Mouse (Mus musculus) CH12.LX (cell line): Measurements from ENCODE around the gene Atxn3. TPM values are rescaled to one million over a fixed set of nuclear protein-coding genes. Genes with fewer than 3 reads are reported as not detected.

Experiments used
- DNase-seq: peaks from one replicate; pipeline ENCODE4 v3.0.0-alpha.2; 2013; ENCODE audit errors: extremely low read depth
- H3K27ac ChIP-seq: 2 replicates; pipeline ENCODE4 v1.5.1; 2012; ENCODE audit warnings: low read depth, mild to moderate bottlenecking, control low read depth, moderate library complexity; ENCODE audit not compliant: insufficient read depth
- H3K27me3 ChIP-seq: replicated peaks from 2 replicates; pipeline ENCODE3; 2012; ENCODE audit warnings: inconsistent platforms
- H3K36me3 ChIP-seq, 2 experiments: replicated peaks in 1 of 2; 2 replicates each; pipeline versions ENCODE3 to v1.6.1; 2012; ENCODE audit warnings: inconsistent platforms in 1 of 2, low read length in 1 of 2, mild to moderate bottlenecking in 1 of 2, mixed read lengths in 1 of 2, moderate library complexity in 1 of 2; ENCODE audit not compliant: control insufficient read depth in 1 of 2, insufficient read depth in 1 of 2
- H3K4me1 ChIP-seq, 2 experiments: 2 replicates each; pipeline ENCODE4 v1.6.1; 2012; ENCODE audit warnings: inconsistent platforms in 1 of 2, moderate library complexity in 1 of 2; ENCODE audit not compliant: insufficient read depth in 2 of 2, control insufficient read depth in 1 of 2
- H3K4me2 ChIP-seq: 2 replicates; pipeline ENCODE4 v1.6.1; 2012; ENCODE audit warnings: low read depth, mild to moderate bottlenecking, control low read depth; ENCODE audit not compliant: poor library complexity, insufficient read depth, severe bottlenecking
- H3K4me3 ChIP-seq, 3 experiments: fragments of 150-350 bp in 1 of 3; sonication (generic) in 1 of 3; replicated peaks in 1 of 3; 2 replicates each; pipeline versions ENCODE3 to v1.5.1; 2011 to 2012; ENCODE audit warnings: low read depth in 2 of 3, low read length in 2 of 3, mild to moderate bottlenecking in 2 of 3, moderate library complexity in 2 of 3, control low read depth in 1 of 3, improper control_type of control experiment in 1 of 3, inconsistent platforms in 1 of 3, mixed read lengths in 1 of 3; ENCODE audit not compliant: poor library complexity in 1 of 3
- H3K79me2 ChIP-seq: replicated peaks from 2 replicates; pipeline ENCODE4 v1.6.1; 2012; ENCODE audit warnings: mild to moderate bottlenecking, moderate library complexity; ENCODE audit not compliant: control insufficient read depth, poor library complexity, insufficient read depth, severe bottlenecking; ENCODE audit errors: extremely low read depth
- H3K9ac ChIP-seq: 2 replicates; pipeline ENCODE4 v1.6.1; 2012; ENCODE audit warnings: low read depth, mild to moderate bottlenecking, control low read depth, moderate library complexity; ENCODE audit not compliant: insufficient read depth
- H3K9me3 ChIP-seq: replicated peaks from 2 replicates; pipeline ENCODE3; 2012; ENCODE audit warnings: low read length, inconsistent platforms, mixed read lengths
- CHD1 ChIP-seq: IDR thresholded peaks from 2 replicates; pipeline ENCODE4 v1.6.1; 2012; ENCODE audit warnings: low read depth, low read length, improper control_type of control experiment, inconsistent platforms
- E2F4 ChIP-seq: IDR thresholded peaks from 2 replicates; pipeline ENCODE4 v1.6.1; 2011; ENCODE audit warnings: low read depth, low read length, improper control_type of control experiment; ENCODE audit not compliant: insufficient replicate concordance
- EP300 ChIP-seq: IDR thresholded peaks from 2 replicates; pipeline ENCODE4 v1.6.1; 2011; ENCODE audit warnings: low read length, improper control_type of control experiment
- HCFC1 ChIP-seq: IDR thresholded peaks from 2 replicates; pipeline ENCODE4 v1.6.1; 2012; ENCODE audit warnings: low read depth, mild to moderate bottlenecking, inconsistent platforms, low read length, improper control_type of control experiment
- IRF4 ChIP-seq: IDR thresholded peaks from 2 replicates; pipeline ENCODE4 v1.6.1; 2014; ENCODE audit warnings: low read depth, mild to moderate bottlenecking, inconsistent platforms, low read length, improper control_type of control experiment
- JUN ChIP-seq: IDR thresholded peaks from 2 replicates; pipeline ENCODE4 v1.6.1; 2011; ENCODE audit warnings: low read depth, mild to moderate bottlenecking, low read length, improper control_type of control experiment, moderate library complexity; ENCODE audit not compliant: insufficient read depth
- MAFK ChIP-seq: IDR thresholded peaks from 2 replicates; pipeline ENCODE4 v1.6.1; 2011; ENCODE audit warnings: low read length, improper control_type of control experiment; ENCODE audit not compliant: insufficient replicate concordance
- MAX ChIP-seq: IDR thresholded peaks from 2 replicates; pipeline ENCODE4 v1.6.1; 2011; ENCODE audit warnings: low read length, improper control_type of control experiment
- MAZ ChIP-seq: IDR thresholded peaks from 2 replicates; pipeline ENCODE4 v1.6.1; 2012; ENCODE audit warnings: low read depth, mild to moderate bottlenecking, inconsistent platforms, low read length, improper control_type of control experiment, moderate library complexity
- NELFE ChIP-seq: IDR thresholded peaks from 2 replicates; pipeline ENCODE4 v1.6.1; 2011; ENCODE audit warnings: low read depth, low read length, improper control_type of control experiment
- PAX5 ChIP-seq: IDR thresholded peaks from 2 replicates; pipeline ENCODE4 v1.6.1; 2012; ENCODE audit warnings: low read length, inconsistent platforms, mixed read lengths
- POLR2A ChIP-seq: IDR thresholded peaks from 2 replicates; pipeline ENCODE4 v1.6.1; 2011; ENCODE audit warnings: low read depth, mild to moderate bottlenecking, improper control_type of control experiment, low read length
- POLR2AphosphoS2 ChIP-seq: IDR thresholded peaks from 2 replicates; pipeline ENCODE4 v1.6.1; 2011; ENCODE audit warnings: low read depth, low read length, improper control_type of control experiment
- RCOR1 ChIP-seq: conservative IDR thresholded peaks from 2 replicates; pipeline ENCODE4 v1.6.1; 2012; ENCODE audit warnings: low read depth, mild to moderate bottlenecking, inconsistent platforms, low read length, improper control_type of control experiment
- UBTF ChIP-seq: IDR thresholded peaks from 2 replicates; pipeline ENCODE4 v1.6.1; 2012; ENCODE audit warnings: low read depth, mild to moderate bottlenecking, inconsistent platforms, low read length, improper control_type of control experiment, moderate library complexity
- USF1 ChIP-seq: IDR thresholded peaks from 2 replicates; pipeline ENCODE4 v1.6.1; 2014; ENCODE audit warnings: low read depth, mild to moderate bottlenecking, inconsistent platforms, low read length, improper control_type of control experiment
- ZMIZ1 ChIP-seq: IDR thresholded peaks from 2 replicates; pipeline ENCODE4 v1.6.1; 2012; ENCODE audit warnings: low read depth, mild to moderate bottlenecking, inconsistent platforms, low read length, improper control_type of control experiment
- ZNF384 ChIP-seq: IDR thresholded peaks from 2 replicates; pipeline ENCODE4 v1.6.1; 2012; ENCODE audit warnings: low read depth, low read length, improper control_type of control experiment, inconsistent platforms
- dilution Hi-C: fragments of 300-500 bp; cut with MboI; formaldehyde crosslinking; loops from 2 replicates; pipeline ENCODE4 v1.14.3; 2020; ENCODE audit warnings: low sequenced_read_pairs; ENCODE audit not compliant: extremely low pct_unique_long_range_greater_than_20kb, extremely low pct_ligation_motif_present
- in situ Hi-C: fragments of 300-500 bp; cut with MboI; formaldehyde crosslinking; loops from 3 replicates; pipeline ENCODE4 v1.14.3; 2019; ENCODE audit warnings: low sequenced_read_pairs, low pct_ligation_motif_present, low pct_unique_long_range_greater_than_20kb, mixed read lengths
- polyA plus RNA-seq: library from polyadenylated mRNA; unstranded; fragments of >175 nt; gene quantifications from 2 replicates; pipeline ENCODE4 v1.2.1, GENCODE M21; 2012; ENCODE audit warnings: low read depth; ENCODE audit not compliant: insufficient read length
- total RNA-seq, 2 experiments: library from RNA; depleted of rRNA; stranded (reverse); fragments of 300-350 nt in 1 of 2; fragments of >200 nt in 1 of 2; gene quantifications; 2 replicates each; pipeline ENCODE4 v1.2.3; 2012 to 2014

Atxn3 gene
- total and polyA plus RNA-seq, 3 experiments, result 10.8 to 24.4 (median 21.8) TPM

- Histone ChIP-seq H3K27ac (no peak overlapping the region), H3K27me3 (no peaks in the 10 kb centered on the region), H3K79me2 (peaks cover 12% of the 10 kb centered on the region; the same call in 1 of the 2 replicates), H3K9me3 (no peaks in the 10 kb centered on the region), H3K4me2 (no peak overlapping the region), H3K4me1 (peaks cover 0 to 6% of the 10 kb centered on the region in 2 experiments; a peak in 1 of 4 replicates), H3K4me3 (no peak overlapping the region), H3K9ac (no peak overlapping the region), H3K36me3 (peaks cover 17 to 59% of the 10 kb centered on the region in 2 experiments)
- no peak for DNase-seq
- in situ Hi-C loops, result no loop called here
- TF ChIP-seq HCFC1 (no peak), POLR2A (no peak), EP300 (no peak), JUN (no peak), IRF4 (no peak), POLR2AphosphoS2 (no peak), ZNF384 (no peak), NELFE (no peak), E2F4 (no peak), MAZ (no peak), PAX5 (no peak), RCOR1 (no peak), ZMIZ1 (no peak), USF1 (no peak)
- dilution Hi-C loops, result no loop called here
Measured at GRCm38 (mm10) chr12:101948801-101949200, 9.2 kb downstream of the Atxn3 start.

- H3K36me3 ChIP-seq, result peaks cover 17 to 63% of the 10 kb centered on the region in 2 experiments
- no peak overlapping the region for H3K4me3 ChIP-seq
- TF ChIP-seq EP300 (no peak), RCOR1 (no peak), CHD1 (no peak), JUN (no peak), UBTF (no peak), MAX (no peak), MAFK (no peak)
- no peak overlapping the region for H3K4me2 ChIP-seq
- H3K79me2 ChIP-seq, result peaks cover 12% of the 10 kb centered on the region; the same call in 1 of the 2 replicates
- in situ Hi-C loops, result no loop called here
- dilution Hi-C loops, result no loop called here
- no peak overlapping the region for H3K27ac ChIP-seq
- no peak overlapping the region for H3K9ac ChIP-seq
- H3K4me1 ChIP-seq, result peaks cover 0 to 6% of the 10 kb centered on the region in 2 experiments; a peak in 1 of 4 replicates
- no peaks in the 10 kb centered on the region for H3K27me3 ChIP-seq
- no peak for DNase-seq
- H3K9me3 ChIP-seq, result no peaks in the 10 kb centered on the region
Measured at GRCm38 (mm10) chr12:101947986-101948385, 10.1 kb downstream of the Atxn3 start.
